Mouse (Mus musculus): ENCODE data around the gene Pmp22. TPM values are rescaled to one million over a fixed set of nuclear protein-coding genes. Genes with fewer than 3 reads are reported as not detected.

Gene Pmp22
- total RNA-seq, 2 experiments from 2014 or later = 16.9 to 17.2 TPM

Other genes with a start within 250 kb of the Pmp22 start
- 10 to 100 TPM; 19.6 to 22.0 TPM for gene Tvp23b, start 249.5 kb upstream of the Pmp22 start, total RNA-seq (2021)
- not detected for gene Cdrt4, start 177.8 kb upstream of the Pmp22 start, total RNA-seq (2021)
- under 1 TPM in 1 of 2 experiments, not detected in 1; 0.20 TPM for gene Tekt3, start 67.3 kb upstream of the Pmp22 start, total RNA-seq (2021)